Mouse (Mus musculus): ENCODE measurements at regions not wholly inside any gene's neighbourhood (a gene's known extent, or its start where the extent isn't known, plus 50 kb on each side); places are given as distances from the start of the nearest gene placed in this dataset.

GRCm38 (mm10) chr3:147196626-147197025 lies 344.5 kb downstream of the Ttll7 start:
- no peak for TF ChIP-seq CTCF (IDR thresholded peaks at IDR 0.05; ENCODE audit: low read depth)
- no peak for TF ChIP-seq EP300 (IDR thresholded peaks at IDR 0.05; ENCODE audit: low read depth)
- 76% methylated on average over 8 of the region's 8 CpGs for WGBS (ENCODE audit: insufficient replicate concordance)
- H3K4me3 ChIP-seq (ENCODE audit: insufficient read depth in 1 of 2, low read depth in 2 of 2, low read length in 2 of 2), result no peak overlapping the region

GRCm38 (mm10) chr3:147197215-147197614 lies 345.0 kb downstream of the Ttll7 start:
- no peak for DNase-seq (ENCODE audit: low read depth in 3 of 3, low spot score in 3 of 3)
- WGBS (ENCODE audit: insufficient replicate concordance), result 33% methylated on average over 2 of the region's 2 CpGs
- H3K27me3 ChIP-seq (ENCODE audit: control insufficient read depth, insufficient read depth, low read length), result no peaks in the 10 kb centered on the region

More at GRCm38 (mm10) chr3:147196626-147197025, 344.5 kb downstream of the Ttll7 start:
- Histone ChIP-seq H3K9me3 (ENCODE audit: control insufficient read depth, low read length) (no peaks in the 10 kb centered on the region), H3K4me1 (replicated peaks; ENCODE audit: control insufficient read depth in 2 of 2, insufficient read depth in 2 of 2, low read length in 1 of 2) (no peaks in the 10 kb centered on the region), H3K36me3 (replicated peaks; ENCODE audit: control insufficient read depth, insufficient read depth, low read depth) (no peaks in the 10 kb centered on the region), H3K9ac (replicated peaks) (no peak overlapping the region), H3K27me3 (ENCODE audit: control insufficient read depth, insufficient read depth, low read length) (no peaks in the 10 kb centered on the region), H3K4me2 (ENCODE audit: low read depth) (no peak overlapping the region), H3K27ac (no peak overlapping the region)
- ATAC-seq (ENCODE audit: insufficient read depth) (no peak), DNase-seq (ENCODE audit: low read depth in 3 of 3, low spot score in 3 of 3) (no peak)

GRCm38 (mm10) chr3:147211127-147211940 lies 359.2 kb downstream of the Ttll7 start:
- no peaks in the 10 kb centered on the region for H3K36me3 ChIP-seq (replicated peaks; ENCODE audit: control insufficient read depth, insufficient read depth, low read depth)
- no peak overlapping the region for H3K4me2 ChIP-seq (ENCODE audit: low read depth)
- H3K4me3 ChIP-seq (ENCODE audit: insufficient read depth in 1 of 2, low read depth in 2 of 2, low read length in 2 of 2), result no peak overlapping the region
- no peaks in the 10 kb centered on the region for H3K9me3 ChIP-seq (ENCODE audit: control insufficient read depth, low read length)
- no peak overlapping the region for H3K9ac ChIP-seq (replicated peaks)
- H3K27ac ChIP-seq, result no peak overlapping the region
- no peaks in the 10 kb centered on the region for H3K4me1 ChIP-seq (replicated peaks; ENCODE audit: control insufficient read depth in 2 of 2, insufficient read depth in 2 of 2, low read length in 1 of 2)
- H3K27me3 ChIP-seq (ENCODE audit: control insufficient read depth, insufficient read depth, low read length), result no peaks in the 10 kb centered on the region
- 63% methylated on average over 5 of the region's 5 CpGs for WGBS (ENCODE audit: insufficient replicate concordance)
- ATAC-seq (ENCODE audit: insufficient read depth), result no peak
- TF ChIP-seq CTCF (IDR thresholded peaks at IDR 0.05; ENCODE audit: low read depth), result no peak
- no peak for TF ChIP-seq EP300 (IDR thresholded peaks at IDR 0.05; ENCODE audit: low read depth)
- no peak for DNase-seq (ENCODE audit: low read depth in 3 of 3, low spot score in 3 of 3)

More at GRCm38 (mm10) chr3:147197215-147197614, 345.0 kb downstream of the Ttll7 start:
- H3K4me1 ChIP-seq (replicated peaks; ENCODE audit: control insufficient read depth in 2 of 2, insufficient read depth in 2 of 2, low read length in 1 of 2), result no peaks in the 10 kb centered on the region
- no peak overlapping the region for H3K9ac ChIP-seq (replicated peaks)
- no peak for ATAC-seq (ENCODE audit: insufficient read depth)
- no peak overlapping the region for H3K4me3 ChIP-seq (ENCODE audit: insufficient read depth in 1 of 2, low read depth in 2 of 2, low read length in 2 of 2)
- no peaks in the 10 kb centered on the region for H3K36me3 ChIP-seq (replicated peaks; ENCODE audit: control insufficient read depth, insufficient read depth, low read depth)
- H3K4me2 ChIP-seq (ENCODE audit: low read depth), result no peak overlapping the region
- H3K9me3 ChIP-seq (ENCODE audit: control insufficient read depth, low read length), result no peaks in the 10 kb centered on the region
- peak; percentile 37; the same call in 1 of the 2 replicates for TF ChIP-seq CTCF (IDR thresholded peaks at IDR 0.05; ENCODE audit: low read depth)
- TF ChIP-seq EP300 (IDR thresholded peaks at IDR 0.05; ENCODE audit: low read depth), result no peak
- H3K27ac ChIP-seq, result no peak overlapping the region

DNA sequence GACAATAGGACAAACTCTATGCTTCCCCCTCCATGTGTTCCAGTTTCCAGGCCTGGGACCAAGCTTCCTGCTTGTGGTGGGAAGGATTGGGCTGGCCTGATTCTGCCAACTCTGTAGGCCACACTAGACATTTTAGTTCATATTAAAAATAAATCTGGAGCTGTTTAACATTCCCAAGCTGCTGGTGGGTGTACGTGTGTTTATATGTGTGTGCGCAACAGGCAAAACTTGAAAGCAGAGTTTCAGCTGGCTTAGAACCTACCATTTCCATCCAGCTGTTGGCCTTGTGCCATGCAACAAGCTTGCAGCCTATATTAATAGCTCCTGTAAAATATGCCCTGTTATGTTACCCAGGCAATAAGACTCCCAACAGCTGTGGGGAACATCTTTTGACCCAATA lies 376.5 kb downstream of the Ttll7 start:
- no peak overlapping the region for H3K4me3 ChIP-seq (ENCODE audit: insufficient read depth in 1 of 2, low read depth in 2 of 2, low read length in 2 of 2)
- no peaks in the 10 kb centered on the region for H3K4me1 ChIP-seq (replicated peaks; ENCODE audit: control insufficient read depth in 2 of 2, insufficient read depth in 2 of 2, low read length in 1 of 2)
- H3K27ac ChIP-seq, result no peak overlapping the region
- DNase-seq (ENCODE audit: low read depth in 3 of 3, low spot score in 3 of 3), result no peak
- ATAC-seq (ENCODE audit: insufficient read depth), result no peak
- no peaks in the 10 kb centered on the region for H3K27me3 ChIP-seq (ENCODE audit: control insufficient read depth, insufficient read depth, low read length)
- no peaks in the 10 kb centered on the region for H3K9me3 ChIP-seq (ENCODE audit: control insufficient read depth, low read length)
- H3K36me3 ChIP-seq (replicated peaks; ENCODE audit: control insufficient read depth, insufficient read depth, low read depth), result no peaks in the 10 kb centered on the region
- H3K9ac ChIP-seq (replicated peaks), result no peak overlapping the region
- 68% methylated on average over 2 of the region's 2 CpGs for WGBS (ENCODE audit: insufficient replicate concordance)
- no peak overlapping the region for H3K4me2 ChIP-seq (ENCODE audit: low read depth)
- TF ChIP-seq CTCF (IDR thresholded peaks at IDR 0.05; ENCODE audit: low read depth) (no peak), EP300 (IDR thresholded peaks at IDR 0.05; ENCODE audit: low read depth) (no peak)

DNA sequence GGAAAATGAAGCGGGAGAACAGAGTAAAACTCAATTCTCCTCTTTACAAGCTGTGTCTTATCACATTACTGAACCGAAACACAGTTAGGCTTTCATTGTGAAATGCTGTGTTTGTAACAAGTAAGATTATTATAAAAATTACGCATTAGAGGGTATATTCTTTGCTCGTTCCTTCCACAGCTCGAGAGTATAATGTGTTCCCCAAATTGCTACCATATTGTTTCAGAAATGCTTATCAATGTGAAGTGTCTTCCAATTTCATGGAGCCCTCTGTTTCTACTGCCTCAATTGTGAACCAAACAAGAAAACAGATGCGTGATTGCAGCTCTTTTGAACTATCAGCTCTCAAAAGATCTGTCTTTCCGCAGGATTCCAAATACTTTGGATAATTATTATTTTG lies 378.4 kb downstream of the Ttll7 start:
- TF ChIP-seq EP300 (IDR thresholded peaks at IDR 0.05; ENCODE audit: low read depth), result no peak
- no peak for TF ChIP-seq CTCF (IDR thresholded peaks at IDR 0.05; ENCODE audit: low read depth)
- Histone ChIP-seq H3K9ac (replicated peaks) (no peak overlapping the region), H3K4me1 (replicated peaks; ENCODE audit: control insufficient read depth in 2 of 2, insufficient read depth in 2 of 2, low read length in 1 of 2) (no peaks in the 10 kb centered on the region), H3K4me3 (ENCODE audit: insufficient read depth in 1 of 2, low read depth in 2 of 2, low read length in 2 of 2) (no peak overlapping the region), H3K4me2 (ENCODE audit: low read depth) (no peak overlapping the region), H3K27me3 (ENCODE audit: control insufficient read depth, insufficient read depth, low read length) (no peaks in the 10 kb centered on the region), H3K27ac (no peak overlapping the region), H3K36me3 (replicated peaks; ENCODE audit: control insufficient read depth, insufficient read depth, low read depth) (no peaks in the 10 kb centered on the region), H3K9me3 (ENCODE audit: control insufficient read depth, low read length) (no peaks in the 10 kb centered on the region)
- 66% methylated on average over 7 of the region's 7 CpGs for WGBS (ENCODE audit: insufficient replicate concordance)
- DNase-seq (ENCODE audit: low read depth in 3 of 3, low spot score in 3 of 3) (no peak), ATAC-seq (ENCODE audit: insufficient read depth) (no peak)
